Mouse (Mus musculus) spleen, embryonic (tissue): ENCODE measurements around the gene Tedc2.

Source experiments
- CTCF ChIA-PET: fragments of 350-600 bp; sonication (Branson Sonifier 250); formaldehyde crosslinking; loops from one replicate; lab custom pipeline; 2022; lab: Charles Lee

The Tedc2 gene

GRCm38 (mm10) chr17:24213186-24213585, 7.5 kb downstream of the Tedc2 start:
- CTCF ChIA-PET: no interaction called here

- CTCF ChIA-PET: no interaction called here
Observed at GRCm38 (mm10) chr17:24212441-24213018, 8.1 kb downstream of the Tedc2 start.

GRCm38 (mm10) chr17:24211631-24212440, 8.8 kb downstream of the Tedc2 start:
- CTCF ChIA-PET: no interaction called here

GRCm38 (mm10) chr17:24210591-24210990, 10.1 kb downstream of the Tedc2 start:
- CTCF ChIA-PET: no interaction called here

- CTCF ChIA-PET: no interaction called here
Observed at GRCm38 (mm10) chr17:24209916-24210240, 10.8 kb downstream of the Tedc2 start.

- CTCF ChIA-PET: no interaction called here
Observed at GRCm38 (mm10) chr17:24209043-24209915, 11.4 kb downstream of the Tedc2 start, which contains the start of gene Ntn3. TSS of gene Ntn3 (minus strand) at chr17:24209531.

GRCm38 (mm10) chr17:24208641-24209042, 12.0 kb downstream of the Tedc2 start:
- CTCF ChIA-PET: no interaction called here

GRCm38 (mm10) chr17:24207768-24208640, 12.6 kb downstream of the Tedc2 start:
- CTCF ChIA-PET: no interaction called here

- CTCF ChIA-PET: interaction anchor here (0.6 kb wide), 2 partner anchors 732 to 1177 kb away, joined by 3 to 4 read pairs; no protein-coding TSS in a partner anchor
Observed at GRCm38 (mm10) chr17:24206451-24207351, 13.9 kb downstream of the Tedc2 start.

- CTCF ChIA-PET: interaction anchor here (0.6 kb wide), 3 partner anchors 13 to 1178 kb away, joined by 3 to 4 read pairs (median 3); no protein-coding TSS in a partner anchor
Observed at GRCm38 (mm10) chr17:24205908-24206361, 14.7 kb downstream of the Tedc2 start.

GRCm38 (mm10) chr17:24205284-24205888, 15.3 kb downstream of the Tedc2 start, which contains the start of gene Tbc1d24:
TSS of gene Tbc1d24 (minus strand) at chr17:24205562.
- CTCF ChIA-PET: interaction anchor here (0.6 kb wide), 1 partner anchor 14 kb away, joined by 3 read pairs; no protein-coding TSS in a partner anchor

GRCm38 (mm10) chr17:24204846-24205245, 15.8 kb downstream of the Tedc2 start:
- CTCF ChIA-PET: no interaction called here

- CTCF ChIA-PET: no interaction called here
Observed at GRCm38 (mm10) chr17:24203611-24204534, 16.8 kb downstream of the Tedc2 start.

GRCm38 (mm10) chr17:24203068-24203467, 17.6 kb downstream of the Tedc2 start:
- CTCF ChIA-PET: no interaction called here

- CTCF ChIA-PET: interaction anchor here (0.6 kb wide), 1 partner anchor 14 kb away, joined by 3 read pairs; no protein-coding TSS in a partner anchor
Observed at GRCm38 (mm10) chr17:24201092-24201491, 19.6 kb downstream of the Tedc2 start.

- CTCF ChIA-PET: no interaction called here
Observed at GRCm38 (mm10) chr17:24199741-24200140, 20.9 kb downstream of the Tedc2 start.

- CTCF ChIA-PET: no interaction called here
Observed at GRCm38 (mm10) chr17:24199252-24199651, 21.4 kb downstream of the Tedc2 start.
